Mouse (Mus musculus) MEL (cell line): ENCODE measurements around the gene Zfyve9. TPM values are rescaled to one million over a fixed set of nuclear protein-coding genes. Genes with fewer than 3 reads are reported as not detected.

Experiments
- DNase-seq: peaks from one replicate; pipeline ENCODE4 v3.0.0; 2011; ENCODE audit warnings: low read depth, low spot score
- H3K27ac ChIP-seq: 2 replicates; pipeline ENCODE4 v1.5.1; 2012; ENCODE audit warnings: low read depth, mild to moderate bottlenecking, control low read depth, low read length, moderate library complexity; ENCODE audit not compliant: control insufficient read depth
- H3K27me3 ChIP-seq, 2 experiments: fragments of 150-350 bp in 1 of 2; sonication (generic) in 1 of 2; 2 replicates each; pipeline ENCODE4 v1.6.1; 2012; ENCODE audit warnings: low read length in 2 of 2, mild to moderate bottlenecking in 2 of 2, improper control_type of control experiment in 1 of 2, moderate library complexity in 1 of 2; ENCODE audit not compliant: insufficient read depth in 2 of 2, control insufficient read depth in 1 of 2
- H3K36me3 ChIP-seq, 2 experiments: 2 replicates each; pipeline ENCODE4 v1.6.1; 2012 to 2014; ENCODE audit warnings: low read length in 2 of 2, improper control_type of control experiment in 1 of 2, inconsistent platforms in 1 of 2, mild to moderate bottlenecking in 1 of 2; ENCODE audit not compliant: insufficient read depth in 2 of 2, control insufficient read depth in 1 of 2
- H3K4me1 ChIP-seq, 2 experiments: fragments of 150-350 bp in 1 of 2; sonication (generic) in 1 of 2; 2 replicates each; pipeline ENCODE4 v1.6.1; 2012; ENCODE audit warnings: low read length in 2 of 2, improper control_type of control experiment in 1 of 2, mild to moderate bottlenecking in 1 of 2; ENCODE audit not compliant: insufficient read depth in 2 of 2, control insufficient read depth in 1 of 2
- H3K4me3 ChIP-seq, 2 experiments: fragments of 150-350 bp in 1 of 2; sonication (generic) in 1 of 2; 2 replicates each; pipeline ENCODE4 v1.5.1; 2012; ENCODE audit warnings: low read depth in 2 of 2, low read length in 2 of 2, mild to moderate bottlenecking in 2 of 2, moderate library complexity in 2 of 2, control low read depth in 1 of 2, improper control_type of control experiment in 1 of 2; ENCODE audit not compliant: control insufficient read depth in 1 of 2, insufficient read depth in 1 of 2
- H3K79me2 ChIP-seq: 2 replicates; pipeline ENCODE4 v1.6.1; 2012; ENCODE audit warnings: mild to moderate bottlenecking, low read length, moderate library complexity; ENCODE audit not compliant: control insufficient read depth, poor library complexity, insufficient read depth
- H3K9ac ChIP-seq: 2 replicates; pipeline ENCODE4 v1.6.1; 2012; ENCODE audit warnings: low read depth, mild to moderate bottlenecking, control low read depth, low read length, moderate library complexity; ENCODE audit not compliant: control insufficient read depth, poor library complexity, severe bottlenecking
- H3K9me3 ChIP-seq: fragments of 150-350 bp; sonication (generic); replicated peaks from 2 replicates; pipeline ENCODE4 v1.6.1; 2012; ENCODE audit warnings: mild to moderate bottlenecking, low read length, improper control_type of control experiment, moderate library complexity; ENCODE audit not compliant: insufficient read depth
- BHLHE40 ChIP-seq: IDR thresholded peaks from 2 replicates; pipeline ENCODE4 v1.6.1; 2012; ENCODE audit warnings: low read depth, mild to moderate bottlenecking, inconsistent platforms, low read length, improper control_type of control experiment, borderline replicate concordance
- CHD1 ChIP-seq: IDR thresholded peaks from 2 replicates; pipeline ENCODE4 v1.6.1; 2012; ENCODE audit warnings: low read depth, mild to moderate bottlenecking, inconsistent platforms, low read length, improper control_type of control experiment
- CHD2 ChIP-seq: IDR thresholded peaks from 2 replicates; pipeline ENCODE4 v1.6.1; 2011; ENCODE audit warnings: low read length, improper control_type of control experiment
- EP300 ChIP-seq, 2 experiments: IDR thresholded peaks; 2 replicates each; pipeline ENCODE4 v1.6.1; 2011; ENCODE audit warnings: improper control_type of control experiment in 2 of 2, low read length in 2 of 2, low read depth in 1 of 2, mild to moderate bottlenecking in 1 of 2
- ETS1 ChIP-seq: IDR thresholded peaks from 2 replicates; pipeline ENCODE4 v1.6.1; 2012; ENCODE audit warnings: low read depth, mild to moderate bottlenecking, inconsistent platforms, low read length, improper control_type of control experiment, moderate library complexity
- GABPA ChIP-seq: IDR thresholded peaks from 2 replicates; pipeline ENCODE4 v1.6.1; 2012; ENCODE audit warnings: low read depth, mild to moderate bottlenecking, inconsistent platforms, low read length, improper control_type of control experiment, moderate library complexity
- GATA1 ChIP-seq: IDR thresholded peaks from 2 replicates; pipeline ENCODE4 v1.6.1; 2011; ENCODE audit warnings: low read depth, low read length, improper control_type of control experiment
- HCFC1 ChIP-seq: IDR thresholded peaks from 2 replicates; pipeline ENCODE4 v1.6.1; 2012; ENCODE audit warnings: low read depth, mild to moderate bottlenecking, inconsistent platforms, low read length, improper control_type of control experiment, moderate library complexity
- MAZ ChIP-seq: IDR thresholded peaks from 2 replicates; pipeline ENCODE4 v1.6.1; 2012; ENCODE audit warnings: low read depth, mild to moderate bottlenecking, inconsistent platforms, low read length, improper control_type of control experiment
- MXI1 ChIP-seq: IDR thresholded peaks from 2 replicates; pipeline ENCODE4 v1.6.1; 2011; ENCODE audit warnings: mild to moderate bottlenecking, low read depth, low read length, improper control_type of control experiment
- MYC ChIP-seq: IDR thresholded peaks from 2 replicates; pipeline ENCODE4 v1.6.1; 2011; ENCODE audit warnings: low read depth, mild to moderate bottlenecking, low read length, improper control_type of control experiment, moderate library complexity
- NELFE ChIP-seq: IDR thresholded peaks from 2 replicates; pipeline ENCODE4 v1.6.1; 2011; ENCODE audit warnings: low read depth, low read length, improper control_type of control experiment
- RAD21 ChIP-seq: IDR thresholded peaks from 2 replicates; pipeline ENCODE4 v1.6.1; 2011; ENCODE audit warnings: mild to moderate bottlenecking, low read depth, low read length, improper control_type of control experiment
- RCOR1 ChIP-seq: IDR thresholded peaks from 2 replicates; pipeline ENCODE4 v1.6.1; 2012; ENCODE audit warnings: low read depth, mild to moderate bottlenecking, inconsistent platforms, low read length, improper control_type of control experiment
- SIN3A ChIP-seq: IDR thresholded peaks from 2 replicates; pipeline ENCODE4 v1.6.1; 2012; ENCODE audit warnings: low read length, improper control_type of control experiment, inconsistent platforms
- SMC3 ChIP-seq: IDR thresholded peaks from 2 replicates; pipeline ENCODE4 v1.6.1; 2011; ENCODE audit warnings: low read depth, low read length, improper control_type of control experiment
- TAL1 ChIP-seq: IDR thresholded peaks from 2 replicates; pipeline ENCODE4 v1.6.1; 2012; ENCODE audit warnings: mild to moderate bottlenecking, inconsistent platforms, low read length, moderate library complexity, mixed read lengths
- TBP ChIP-seq: IDR thresholded peaks from 2 replicates; pipeline ENCODE4 v1.8.0; 2011; ENCODE audit warnings: low read depth, low read length, improper control_type of control experiment
- UBTF ChIP-seq: IDR thresholded peaks from 2 replicates; pipeline ENCODE4 v1.6.1; 2012; ENCODE audit warnings: low read depth, mild to moderate bottlenecking, inconsistent platforms, low read length, improper control_type of control experiment, moderate library complexity, borderline replicate concordance; ENCODE audit not compliant: insufficient read depth
- USF1 ChIP-seq: IDR thresholded peaks from 2 replicates; pipeline ENCODE4 v1.6.1; 2014; ENCODE audit warnings: low read depth, mild to moderate bottlenecking, inconsistent platforms, low read length, improper control_type of control experiment, moderate library complexity
- ZMIZ1 ChIP-seq: IDR thresholded peaks from 2 replicates; pipeline ENCODE4 v1.6.1; 2012; ENCODE audit warnings: low read depth, mild to moderate bottlenecking, inconsistent platforms, low read length, improper control_type of control experiment, moderate library complexity
- ZNF384 ChIP-seq: IDR thresholded peaks from 2 replicates; pipeline ENCODE4 v1.6.1; 2012; ENCODE audit warnings: low read depth, mild to moderate bottlenecking, inconsistent platforms, low read length, improper control_type of control experiment
- polyA plus RNA-seq, 2 experiments: library from polyadenylated mRNA; stranded (reverse) in 1 of 2; unstranded in 1 of 2; fragments of >175 nt in 1 of 2; fragments of >200 nt in 1 of 2; gene quantifications; 2 replicates each; pipeline versions ENCODE4 v1.2.1 to v1.2.4; 2012; ENCODE audit warnings: low replicate concordance in 2 of 2, low read depth in 1 of 2; ENCODE audit not compliant: insufficient read length in 2 of 2, insufficient read depth in 1 of 2, missing spikeins in 1 of 2
- total RNA-seq: library from RNA; depleted of rRNA; stranded (reverse); fragments of 300-350 nt; gene quantifications from 2 replicates; pipeline ENCODE4 v1.2.3, GENCODE M21; 2012

Gene Zfyve9
- total and polyA plus RNA-seq, 3 experiments, result 0.14 TPM; not detected in 2

DNA sequence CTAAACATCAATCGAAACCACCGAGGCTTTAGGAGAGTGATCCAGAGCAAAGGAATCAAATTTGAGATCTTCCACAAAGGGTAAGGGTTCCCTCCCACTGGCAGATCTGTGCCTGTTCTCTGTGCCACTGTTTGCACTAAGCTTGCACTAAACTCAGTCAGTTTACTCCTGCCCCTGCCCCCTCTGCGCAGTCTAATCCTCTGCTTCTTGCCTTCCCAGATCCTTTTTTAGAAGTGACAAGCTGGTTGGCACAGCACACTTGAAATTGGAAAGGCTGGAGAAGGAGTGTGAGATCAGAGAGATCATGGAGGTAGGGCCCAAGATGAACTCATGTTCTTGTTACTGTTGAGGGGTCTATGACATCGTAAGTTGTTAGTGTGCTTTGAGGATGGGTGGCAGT, 149.0 kb downstream of the Zfyve9 start:
- no peak for DNase-seq
- TF ChIP-seq SIN3A, result no peak
- TF ChIP-seq MAZ, result no peak
- no peak for TF ChIP-seq UBTF
- TF ChIP-seq MYC, result no peak
- no peak for TF ChIP-seq BHLHE40
- no peak for TF ChIP-seq NELFE
- no peak for TF ChIP-seq GATA1
- TF ChIP-seq CHD1, result no peak
- no peak for TF ChIP-seq SMC3
- H3K9ac ChIP-seq, result no peak overlapping the region
- H3K27ac ChIP-seq, result no peak overlapping the region
- H3K4me1 ChIP-seq, result no peaks in the 10 kb centered on the region
- peaks cover 0 to 11% of the 10 kb centered on the region in 2 experiments; a peak in 2 of 4 replicates for H3K36me3 ChIP-seq
- no peak overlapping the region for H3K4me3 ChIP-seq
- H3K79me2 ChIP-seq, result no peaks in the 10 kb centered on the region
- H3K27me3 ChIP-seq, result no peaks in the 10 kb centered on the region
- H3K9me3 ChIP-seq, result no peaks in the 10 kb centered on the region

DNA sequence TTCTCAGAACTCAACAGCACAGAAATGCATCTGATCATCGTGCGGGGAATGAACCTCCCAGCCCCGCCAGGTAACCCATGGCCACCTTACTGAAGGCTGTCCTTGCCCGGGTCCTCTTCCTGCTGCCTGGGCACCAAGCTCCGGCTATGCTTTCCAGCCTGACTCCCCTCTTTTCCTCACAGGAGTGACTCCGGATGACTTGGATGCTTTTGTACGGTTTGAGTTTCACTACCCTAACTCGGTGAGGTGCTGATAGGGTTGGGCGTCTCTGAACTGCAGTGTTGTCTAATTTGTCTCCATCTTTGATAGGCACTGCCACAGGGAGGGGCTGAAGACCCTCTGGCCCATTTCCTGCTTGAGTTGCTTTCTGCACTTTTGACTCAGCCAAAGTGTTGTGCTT, 150.5 kb downstream of the Zfyve9 start:
- no peak for DNase-seq
- H3K27me3 ChIP-seq, result no peaks in the 10 kb centered on the region
- TF ChIP-seq ZNF384, result no peak
- TF ChIP-seq RCOR1, result no peak
- no peak for TF ChIP-seq CHD2
- TF ChIP-seq TAL1, result no peak
- TF ChIP-seq ZMIZ1, result no peak
- TF ChIP-seq RAD21, result no peak
- TF ChIP-seq HCFC1, result no peak
- no peak for TF ChIP-seq EP300 (IDR thresholded peaks at IDR 0.05; ENCODE audit: low read depth in 1 of 2, low read length in 2 of 2)
- TF ChIP-seq GATA1, result no peak
- TF ChIP-seq MXI1, result no peak
- no peak for TF ChIP-seq USF1
- no peak for TF ChIP-seq GABPA
- no peak for TF ChIP-seq ETS1
- TF ChIP-seq TBP, result no peak
- H3K79me2 ChIP-seq, result no peaks in the 10 kb centered on the region
- no peak overlapping the region for H3K4me3 ChIP-seq
- no peaks in the 10 kb centered on the region for H3K9me3 ChIP-seq
- H3K36me3 ChIP-seq, result peaks cover 0 to 13% of the 10 kb centered on the region in 2 experiments; a peak in 2 of 4 replicates
- no peak overlapping the region for H3K27ac ChIP-seq
- no peaks in the 10 kb centered on the region for H3K4me1 ChIP-seq
- no peak overlapping the region for H3K9ac ChIP-seq
